Mouse (Mus musculus) midbrain, embryonic 10.5 days (tissue): ENCODE results near the gene Atg7. TPM values are rescaled to one million over a fixed set of nuclear protein-coding genes. Genes with fewer than 3 reads are reported as not detected.
"Not testable (repeated sequence)": the region's sequence is repeated elsewhere in the genome, so short reads cannot be mapped to it uniquely, and the experiment has no call there.

ENCODE experiments used
- DNase-seq: peaks from one replicate; pipeline ENCODE4 v3.0.0-alpha.2; 2017; ENCODE audit warnings: low spot score
- H3K27ac ChIP-seq: fragments of 300-500 bp; sonication (generic); replicated peaks from 2 replicates; pipeline ENCODE4 v1.5.1; 2016; ENCODE audit warnings: mild to moderate bottlenecking
- H3K27me3 ChIP-seq: fragments of 300-500 bp; sonication (generic); 2 replicates; pipeline ENCODE4 v1.6.1; 2016; ENCODE audit warnings: low read depth, mild to moderate bottlenecking; ENCODE audit not compliant: poor library complexity, severe bottlenecking
- H3K36me3 ChIP-seq: fragments of 300-500 bp; sonication (generic); 2 replicates; pipeline ENCODE4 v1.6.1; 2016; ENCODE audit warnings: mild to moderate bottlenecking, moderate library complexity
- H3K4me1 ChIP-seq: fragments of 300-500 bp; sonication (generic); 2 replicates; pipeline ENCODE4 v1.6.1; 2016
- H3K4me3 ChIP-seq: fragments of 300-500 bp; sonication (generic); 2 replicates; pipeline ENCODE4 v1.5.1; 2016; ENCODE audit warnings: mild to moderate bottlenecking, moderate library complexity
- H3K9me3 ChIP-seq: fragments of 300-500 bp; sonication (generic); replicated peaks from 2 replicates; pipeline ENCODE4 v1.6.1; 2016; ENCODE audit warnings: mild to moderate bottlenecking
- WGBS: fragments of 180-500 bp; shearing (Covaris S2); methylation state at CpG from one replicate; pipeline ENCODE4 v1.1.7; 2016; 5-methylcytosine and 5-hydroxymethylcytosine counted together
- polyA plus RNA-seq: library from polyadenylated mRNA; unstranded; fragments of >200 nt; fragmentation: Nextera tagmentation; extraction: Ambion mirVana; gene quantifications from 2 replicates; pipeline ENCODE4 v1.2.1, GENCODE M21; 2016

Gene Atg7
- 22.4 and 24.8 TPM in 2 replicates for polyA plus RNA-seq

- peaks cover 10% of the 10 kb centered on the region for H3K4me1 ChIP-seq
- peak within 1 kb of the TSS; percentile 83 for H3K4me3 ChIP-seq
- no peaks in the 10 kb centered on the region for H3K27me3 ChIP-seq
- peak; percentile 92 for DNase-seq
- under 1% methylated on average over 38 of the region's 38 CpGs for WGBS
- H3K9me3 ChIP-seq = no peaks in the 10 kb centered on the region
- no peaks in the 10 kb centered on the region for H3K36me3 ChIP-seq
- peak within 1 kb of the TSS; percentile 86 for H3K27ac ChIP-seq
Observed at GRCm38 (mm10) chr6:114642601-114643528, at the start of gene Atg7. Atg7 (plus strand) TSS chr6:114643097.

- H3K4me3 ChIP-seq, H3K9me3 ChIP-seq, H3K27ac ChIP-seq, DNase-seq, H3K4me1 ChIP-seq, H3K36me3 ChIP-seq, H3K27me3 ChIP-seq: not testable (repeated sequence)
- WGBS = 6% methylated on average over 10 of the region's 17 CpGs
Observed at GRCm38 (mm10) chr6:114614076-114614475, 28.8 kb upstream of the Atg7 start.

- not testable (repeated sequence) for H3K9me3 ChIP-seq
- no CpG with 5 or more reads among the region's 14 CpGs for WGBS
Observed at GRCm38 (mm10) chr6:114633886-114634285, 9.0 kb upstream of the Atg7 start.

GRCm38 (mm10) chr6:114643716-114644115 is 819 bp downstream of the Atg7 start:
- Histone ChIP-seq H3K27ac (0 out of 2 replicates have a peak overlapping the region, but pooled peaks have one; percentile 86), H3K4me1 (peaks cover 10% of the 10 kb centered on the region), H3K36me3 (no peaks in the 10 kb centered on the region), H3K9me3 (no peaks in the 10 kb centered on the region), H3K27me3 (no peaks in the 10 kb centered on the region), H3K4me3 (peak overlapping the region; percentile 83)
- no peak for DNase-seq
- WGBS = 48% methylated on average over 8 of the region's 8 CpGs

More at GRCm38 (mm10) chr6:114633886-114634285, 9.0 kb upstream of the Atg7 start:
- not testable (repeated sequence) for H3K36me3 ChIP-seq, H3K4me3 ChIP-seq, DNase-seq, H3K27me3 ChIP-seq, H3K27ac ChIP-seq, H3K4me1 ChIP-seq

GRCm38 (mm10) chr6:114644531-114644930 is 1.6 kb downstream of the Atg7 start:
- WGBS = 86% methylated on average over 1 of the region's 1 CpGs
- Histone ChIP-seq H3K4me1 (peaks cover 10% of the 10 kb centered on the region), H3K36me3 (no peaks in the 10 kb centered on the region), H3K4me3 (no peak overlapping the region), H3K9me3 (no peaks in the 10 kb centered on the region), H3K27me3 (no peaks in the 10 kb centered on the region), H3K27ac (no peak overlapping the region)
- no peak for DNase-seq

- Histone ChIP-seq H3K4me3 (no peak overlapping the region), H3K27ac (no peak overlapping the region), H3K4me1 (peaks cover 13% of the 10 kb centered on the region), H3K9me3 (no peaks in the 10 kb centered on the region), H3K27me3 (no peaks in the 10 kb centered on the region), H3K36me3 (no peaks in the 10 kb centered on the region)
- 58% methylated on average over 1 of the region's 1 CpGs for WGBS
- no peak for DNase-seq
Observed at GRCm38 (mm10) chr6:114646201-114646600, 3.3 kb downstream of the Atg7 start.

GRCm38 (mm10) chr6:114647011-114647410 is 4.1 kb downstream of the Atg7 start:
- no peaks in the 10 kb centered on the region for H3K36me3 ChIP-seq
- H3K4me1 ChIP-seq = peaks cover 21% of the 10 kb centered on the region
- no peak overlapping the region for H3K4me3 ChIP-seq
- no peak for DNase-seq
- no peaks in the 10 kb centered on the region for H3K27me3 ChIP-seq
- H3K9me3 ChIP-seq = no peaks in the 10 kb centered on the region
- H3K27ac ChIP-seq = no peak overlapping the region
- WGBS = 94% methylated on average over 6 of the region's 6 CpGs

GRCm38 (mm10) chr6:114648352-114649030 is 5.6 kb downstream of the Atg7 start:
- DNase-seq = no peak
- H3K27me3 ChIP-seq = no peaks in the 10 kb centered on the region
- H3K27ac ChIP-seq = no peak overlapping the region
- H3K4me3 ChIP-seq = no peak overlapping the region
- H3K4me1 ChIP-seq = peaks cover 29% of the 10 kb centered on the region
- H3K36me3 ChIP-seq = no peaks in the 10 kb centered on the region
- no peaks in the 10 kb centered on the region for H3K9me3 ChIP-seq
- WGBS = 85% methylated on average over 4 of the region's 4 CpGs

GRCm38 (mm10) chr6:114652209-114652608 is 9.3 kb downstream of the Atg7 start:
- Histone ChIP-seq H3K27ac (peak overlapping the region; percentile 80), H3K36me3 (no peaks in the 10 kb centered on the region), H3K27me3 (no peaks in the 10 kb centered on the region), H3K4me1 (peaks cover 24% of the 10 kb centered on the region), H3K9me3 (no peaks in the 10 kb centered on the region), H3K4me3 (no peak overlapping the region)
- DNase-seq = peak; percentile 22
- WGBS = 59% methylated on average over 3 of the region's 3 CpGs

- H3K27ac ChIP-seq = no peak overlapping the region
- H3K9me3 ChIP-seq = no peaks in the 10 kb centered on the region
- no peaks in the 10 kb centered on the region for H3K27me3 ChIP-seq
- 91% methylated on average over 7 of the region's 7 CpGs for WGBS
- no peaks in the 10 kb centered on the region for H3K36me3 ChIP-seq
- H3K4me3 ChIP-seq = no peak overlapping the region
- peaks cover 23% of the 10 kb centered on the region for H3K4me1 ChIP-seq
- no peak for DNase-seq
Observed at GRCm38 (mm10) chr6:114656826-114657600, 14.1 kb downstream of the Atg7 start.

- peaks cover 16% of the 10 kb centered on the region for H3K4me1 ChIP-seq
- no peaks in the 10 kb centered on the region for H3K36me3 ChIP-seq
- no peaks in the 10 kb centered on the region for H3K27me3 ChIP-seq
- DNase-seq = no peak
- H3K4me3 ChIP-seq = no peak overlapping the region
- 91% methylated on average over 4 of the region's 4 CpGs for WGBS
- no peaks in the 10 kb centered on the region for H3K9me3 ChIP-seq
- H3K27ac ChIP-seq = no peak overlapping the region
Observed at GRCm38 (mm10) chr6:114657807-114658206, 14.9 kb downstream of the Atg7 start.

- H3K36me3 ChIP-seq = no peaks in the 10 kb centered on the region
- DNase-seq = no peak
- no peaks in the 10 kb centered on the region for H3K27me3 ChIP-seq
- no peak overlapping the region for H3K4me3 ChIP-seq
- no peaks in the 10 kb centered on the region for H3K9me3 ChIP-seq
- H3K4me1 ChIP-seq = peaks cover 9% of the 10 kb centered on the region; the same call in 1 of the 2 replicates
- H3K27ac ChIP-seq = no peak overlapping the region
- 73% methylated on average over 4 of the region's 4 CpGs for WGBS
Observed at GRCm38 (mm10) chr6:114659278-114659991, 16.5 kb downstream of the Atg7 start.
